8 mouse cellular contexts compared by ENCODE assay signal in the genomic region with DNA sequence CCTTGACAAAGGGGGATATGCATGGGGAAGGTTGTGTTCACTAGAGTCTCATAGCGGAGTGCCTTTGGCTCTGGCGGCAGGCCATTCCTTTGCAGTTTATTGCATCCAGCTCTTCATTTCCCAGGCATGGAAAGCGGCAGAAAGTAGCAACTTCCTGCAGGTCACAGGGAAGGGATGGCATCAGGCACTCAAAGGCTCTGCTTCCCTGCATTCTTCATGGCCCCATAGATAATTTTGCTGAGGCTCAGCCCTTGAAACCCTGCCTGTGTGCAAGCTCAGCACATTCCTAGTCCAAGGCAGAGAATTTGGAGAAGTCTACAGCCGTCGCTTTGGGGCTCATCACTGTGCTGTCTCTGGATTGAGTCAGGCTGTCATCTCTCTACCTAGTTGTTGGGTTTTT. TPM values are rescaled to one million over a fixed set of nuclear protein-coding genes. Genes with fewer than 3 reads are reported as not detected.
DNase-seq lines count a peak whose midpoint lies in the region; ATAC-seq and TF ChIP-seq lines count a peak whose summit lies in the region.

No protein-coding gene starts in this region.

- H3K27me3 ChIP-seq in heart, adult 2 months (ENCODE audit: control insufficient read depth, insufficient read depth, low read length) = no peaks in the 10 kb centered on the region
- no peaks in the 10 kb centered on the region for H3K27me3 ChIP-seq in heart, embryonic 10.5 days (ENCODE audit: insufficient read depth, poor library complexity, severe bottlenecking)
- no peaks in the 10 kb centered on the region for H3K27me3 ChIP-seq in lung, embryonic 16.5 days (ENCODE audit: control insufficient read depth, insufficient read depth, low read depth, low read length)
- H3K27me3 ChIP-seq in heart, embryonic 16.5 days (ENCODE audit: control insufficient read depth, insufficient read depth, low read length) = no peaks in the 10 kb centered on the region
- H3K27me3 ChIP-seq in neural tube, embryonic 14.5 days (ENCODE audit: control insufficient read depth, insufficient read depth, low read length) = no peaks in the 10 kb centered on the region

- H3K36me3 ChIP-seq in heart, adult 2 months (ENCODE audit: control insufficient read depth, insufficient read depth, low read length) = peaks cover 7% of the 10 kb centered on the region
- H3K36me3 ChIP-seq in heart, embryonic 10.5 days = peaks cover 10% of the 10 kb centered on the region; the same call in 1 of the 2 replicates
- H3K36me3 ChIP-seq in lung, embryonic 16.5 days (ENCODE audit: control insufficient read depth, insufficient read depth, low read length) = no peaks in the 10 kb centered on the region; the same call in 1 of the 2 replicates
- peaks cover 15% of the 10 kb centered on the region for H3K36me3 ChIP-seq in heart, embryonic 16.5 days (ENCODE audit: control insufficient read depth, insufficient read depth)
- H3K36me3 ChIP-seq in neural tube, embryonic 14.5 days (ENCODE audit: control insufficient read depth, insufficient read depth, low read length) = no peaks in the 10 kb centered on the region

- H3K4me3 ChIP-seq in heart, adult 2 months = no peak overlapping the region
- H3K4me3 ChIP-seq in heart, embryonic 10.5 days = no peak overlapping the region
- no peak overlapping the region for H3K4me3 ChIP-seq in lung, embryonic 16.5 days (ENCODE audit: low read length)
- no peak overlapping the region for H3K4me3 ChIP-seq in heart, embryonic 16.5 days (ENCODE audit: low read length)
- H3K4me3 ChIP-seq in neural tube, embryonic 14.5 days (ENCODE audit: low read depth, low read length) = no peak overlapping the region

- TF ChIP-seq EP300 in heart, adult 2 months (IDR thresholded peaks at IDR 0.05; ENCODE audit: insufficient read depth, low read depth, low read length) = no peak

- peak; percentile 62 for ATAC-seq in lung, embryonic 16.5 days (ENCODE audit: low read depth)
- 0 out of 2 replicates have a peak, but pooled peaks have one; percentile 2 for ATAC-seq in heart, embryonic 16.5 days (replicated peaks; ENCODE audit: extremely low read depth, insufficient read depth, low FRiP score)
- ATAC-seq in neural tube, embryonic 14.5 days (ENCODE audit: low read depth) = no peak
- no peak for ATAC-seq in inflammation-experienced regulatory T-cells, adult 6 months

- H3K9me3 ChIP-seq in heart, embryonic 10.5 days = no peaks in the 10 kb centered on the region
- H3K9me3 ChIP-seq in lung, embryonic 16.5 days (ENCODE audit: control insufficient read depth, low read length) = no peaks in the 10 kb centered on the region
- H3K9me3 ChIP-seq in heart, embryonic 16.5 days (replicated peaks; ENCODE audit: control insufficient read depth, low read length) = no peaks in the 10 kb centered on the region
- no peaks in the 10 kb centered on the region for H3K9me3 ChIP-seq in neural tube, embryonic 14.5 days (ENCODE audit: control insufficient read depth, low read length)

- peak; percentile 46 to 55 for DNase-seq in heart, adult 2 months
- DNase-seq in heart, embryonic 10.5 days (ENCODE audit: low spot score) = no peak
- no peak for DNase-seq in lung, postnatal 25 days (ENCODE audit: low spot score)
- no peak for DNase-seq in cerebellum, adult 11 months

- no peak overlapping the region for H3K4me2 ChIP-seq in lung, embryonic 16.5 days (ENCODE audit: low read depth, low read length)
- no peak overlapping the region for H3K4me2 ChIP-seq in heart, embryonic 16.5 days (ENCODE audit: low read depth, low read length)
- H3K4me2 ChIP-seq in neural tube, embryonic 14.5 days (ENCODE audit: low read depth, low read length) = no peak overlapping the region

- no peak overlapping the region for H3K9ac ChIP-seq in heart, adult 2 months (ENCODE audit: low read depth, low read length)
- no peak overlapping the region for H3K9ac ChIP-seq in lung, embryonic 16.5 days (ENCODE audit: low read length)
- no peak overlapping the region for H3K9ac ChIP-seq in heart, embryonic 16.5 days (ENCODE audit: low read length)
- H3K9ac ChIP-seq in neural tube, embryonic 14.5 days (replicated peaks; ENCODE audit: low read depth, low read length) = no peak overlapping the region

- peaks cover 28% of the 10 kb centered on the region for H3K4me1 ChIP-seq in heart, adult 2 months (ENCODE audit: control insufficient read depth, insufficient read depth, low read length)
- H3K4me1 ChIP-seq in heart, embryonic 10.5 days = peaks cover 60% of the 10 kb centered on the region
- H3K4me1 ChIP-seq in lung, embryonic 16.5 days (replicated peaks; ENCODE audit: control insufficient read depth, insufficient read depth, low read length) = peaks cover 42% of the 10 kb centered on the region
- H3K4me1 ChIP-seq in heart, embryonic 16.5 days (ENCODE audit: control insufficient read depth, insufficient read depth, low read length) = peaks cover 50% of the 10 kb centered on the region
- peaks cover 6% of the 10 kb centered on the region; the same call in 1 of the 2 replicates for H3K4me1 ChIP-seq in neural tube, embryonic 14.5 days (ENCODE audit: control insufficient read depth, insufficient read depth, low read length)

- TF ChIP-seq POLR2A in heart, adult 2 months (IDR thresholded peaks at IDR 0.05; ENCODE audit: insufficient read depth, low read depth, low read length) = no peak

- no peak for TF ChIP-seq CTCF in heart, adult 2 months (IDR thresholded peaks at IDR 0.05)

- peak overlapping the region; percentile 62 for H3K27ac ChIP-seq in heart, adult 2 months
- H3K27ac ChIP-seq in heart, embryonic 10.5 days = no peak overlapping the region
- H3K27ac ChIP-seq in lung, embryonic 16.5 days (ENCODE audit: low read length) = peak overlapping the region; percentile 72
- H3K27ac ChIP-seq in heart, embryonic 16.5 days (ENCODE audit: low read length) = peak overlapping the region; percentile 68
- peak overlapping the region; percentile 46; the same call in 1 of the 2 replicates for H3K27ac ChIP-seq in neural tube, embryonic 14.5 days (ENCODE audit: low read depth, low read length)

- intact Hi-C loops in heart, adult 2 months (cut with DNase I) = loop anchor here (2.0 kb wide), 1 partner anchor 25 kb away; no protein-coding TSS in a partner anchor

- H3K79me2 ChIP-seq in heart, adult 2 months (replicated peaks; ENCODE audit: control insufficient read depth, insufficient read depth, low read length) = no peaks in the 10 kb centered on the region

- 36% methylated on average over 5 of the region's 5 CpGs for WGBS in heart, adult 2 months
- 39% methylated on average over 5 of the region's 5 CpGs for WGBS in heart, embryonic 10.5 days
- WGBS in lung, embryonic 16.5 days = 45% methylated on average over 5 of the region's 5 CpGs
- WGBS in heart, embryonic 16.5 days = 41% methylated on average over 5 of the region's 5 CpGs
- 54% methylated on average over 5 of the region's 5 CpGs for WGBS in neural tube, embryonic 14.5 days

RNA-seq across cellular contexts. Expression of a gene that starts 49.4 kb away (rescaled TPM):
- total RNA-seq in heart, adult 2 months (2021) = 1 to 10 TPM; 7.9 to 8.4 TPM
- 3.8 and 5.5 TPM in 2 replicates for polyA plus RNA-seq in heart, adult 2 months (2012; rRNA removed)
- polyA plus RNA-seq in heart, embryonic 10.5 days (2016; fragmentation: Nextera tagmentation; extraction: Ambion mirVana) = 52.2 and 76.3 TPM in 2 replicates
- polyA plus RNA-seq in lung, embryonic 16.5 days (2015; fragmentation: Nextera tagmentation; extraction: Ambion mirVana) = 43.8 and 49.9 TPM in 2 replicates
- 29.4 and 30.7 TPM in 2 replicates for polyA plus RNA-seq in heart, embryonic 16.5 days (2015; fragmentation: Nextera tagmentation; extraction: Ambion mirVana)
- 24.5 and 25.5 TPM in 2 replicates for polyA plus RNA-seq in neural tube, embryonic 14.5 days (2014; fragmentation: Nextera tagmentation; extraction: Ambion mirVana)
- polyA plus RNA-seq in inflammation-experienced regulatory T-cells, adult 6 months (2017; shearing (Covaris generic)) = 10 to 100 TPM; 28.7 to 35.6 (median 29.5) TPM

Comparison
In these comparisons a context has a peak if more than half of its experiments do, and no peak if none do; other contexts are left out.
1. DNase-seq: peak in heart, adult 2 months (2 of 2); none in heart, embryonic 10.5 days (single experiment), lung, postnatal 25 days (single experiment) and cerebellum, adult 11 months (single experiment).
2. ATAC-seq: peak in lung, embryonic 16.5 days (single experiment) and heart, embryonic 16.5 days (single experiment); none in neural tube, embryonic 14.5 days (single experiment) and inflammation-experienced regulatory T-cells, adult 6 months (single experiment).